Mouse (Mus musculus): ENCODE data around the gene Cfap36.

DNA sequence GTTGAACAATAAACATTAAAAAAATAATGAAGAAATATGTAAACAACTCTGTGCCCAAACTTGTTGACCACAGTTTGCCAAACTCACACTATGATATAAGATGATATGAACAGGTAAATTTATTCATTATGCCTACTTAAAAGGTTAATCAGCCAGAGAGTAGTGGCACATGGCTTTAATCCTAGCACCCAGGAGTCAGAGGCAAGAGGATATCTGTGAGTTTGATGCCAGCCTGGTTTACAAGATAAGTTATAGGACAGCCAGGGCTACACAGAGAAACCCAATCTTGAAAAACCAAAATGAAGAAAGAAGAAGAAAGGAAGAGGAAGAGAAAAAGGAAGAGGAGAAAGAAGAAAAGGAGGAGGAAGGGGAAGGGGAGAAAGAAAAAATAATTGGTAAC is 9.8 kb downstream of the Cfap36 start:
- TF ChIP-seq CTCF (IDR thresholded peaks at IDR 0.05) (no peak), EP300 (IDR thresholded peaks at IDR 0.05) (no peak)
